Mouse (Mus musculus) T-helper 2 cell (primary cell): ENCODE results near the gene Irak2.
"Not testable (repeated sequence)": the region's sequence is repeated elsewhere in the genome, so short reads cannot be mapped to it uniquely, and the experiment has no call there.

Experiments used
- in situ Hi-C: fragments of 300-600 bp; cut with MboI, MseI; formaldehyde crosslinking; loops from one replicate; pipeline ENCODE4 v1.15.1; 2025; ENCODE audit warnings: high pct_unique_total_duplicates

Gene Irak2

GRCm38 (mm10) chr6:113667611-113668122, 29.4 kb downstream of the Irak2 start:
- in situ Hi-C loops, result no loop called here

GRCm38 (mm10) chr6:113668287-113669154, 30.3 kb downstream of the Irak2 start:
- in situ Hi-C loops, result no loop called here

- in situ Hi-C loops, result no loop called here
These were observed 31.6 kb downstream of the Irak2 start for GRCm38 (mm10) chr6:113669821-113670220.

GRCm38 (mm10) chr6:113672029-113672428, 33.8 kb downstream of the Irak2 start:
- in situ Hi-C loops, result not testable (repeated sequence)

- in situ Hi-C loops, result no loop called here
These were observed 34.7 kb downstream of the Irak2 start for GRCm38 (mm10) chr6:113672989-113673388.

GRCm38 (mm10) chr6:113675234-113675633, 37.0 kb downstream of the Irak2 start:
- in situ Hi-C loops, result no loop called here

- in situ Hi-C loops, result no loop called here
These were observed 37.7 kb downstream of the Irak2 start for GRCm38 (mm10) chr6:113675991-113676390.

- in situ Hi-C loops, result no loop called here
These were observed 38.9 kb downstream of the Irak2 start for GRCm38 (mm10) chr6:113677070-113677734.

- in situ Hi-C loops, result no loop called here
These were observed 40.2 kb downstream of the Irak2 start for GRCm38 (mm10) chr6:113678246-113679012.

- in situ Hi-C loops, result loop anchor here (5.0 kb wide), 1 partner anchor 43 kb away; the partner anchor contains the start of gene Irak2
These were observed 41.8 kb downstream of the Irak2 start for GRCm38 (mm10) chr6:113679993-113680566.

GRCm38 (mm10) chr6:113681271-113681670, 43.0 kb downstream of the Irak2 start:
- in situ Hi-C loops, result loop anchor here (5.0 kb wide), 1 partner anchor 44 kb away; the partner anchor contains the start of gene Irak2

- in situ Hi-C loops, result loop anchor here (5.0 kb wide), 1 partner anchor 46 kb away; the partner anchor contains the start of gene Irak2
These were observed 45.0 kb downstream of the Irak2 start for GRCm38 (mm10) chr6:113683081-113683825.

GRCm38 (mm10) chr6:113686551-113687125, 48.4 kb downstream of the Irak2 start:
- in situ Hi-C loops, result no loop called here

- in situ Hi-C loops, result loop anchor here (10.0 kb wide), 1 partner anchor 605 kb away; no protein-coding TSS in a partner anchor
These were observed 51.7 kb downstream of the Irak2 start for GRCm38 (mm10) chr6:113690008-113690399.

- in situ Hi-C loops, result loop anchor here (10.0 kb wide), 1 partner anchor 606 kb away; no protein-coding TSS in a partner anchor
These were observed 52.3 kb downstream of the Irak2 start for GRCm38 (mm10) chr6:113690400-113691083.

GRCm38 (mm10) chr6:113691084-113691462, 52.8 kb downstream of the Irak2 start:
- in situ Hi-C loops, result loop anchor here (10.0 kb wide), 1 partner anchor 606 kb away; no protein-coding TSS in a partner anchor

- in situ Hi-C loops, result loop anchor here (10.0 kb wide), 1 partner anchor 608 kb away; no protein-coding TSS in a partner anchor
These were observed 54.4 kb downstream of the Irak2 start for GRCm38 (mm10) chr6:113692661-113693133.

GRCm38 (mm10) chr6:113693377-113693776, 55.1 kb downstream of the Irak2 start:
- in situ Hi-C loops, result loop anchor here (10.0 kb wide), 1 partner anchor 609 kb away; no protein-coding TSS in a partner anchor

- in situ Hi-C loops, result loop anchor here (10.0 kb wide), 1 partner anchor 610 kb away; no protein-coding TSS in a partner anchor
These were observed 56.9 kb downstream of the Irak2 start for GRCm38 (mm10) chr6:113695203-113695602.
